Mouse (Mus musculus) brain, embryonic 14.5 days (tissue): ENCODE data around the gene Thrsp. TPM values are rescaled to one million over a fixed set of nuclear protein-coding genes. Genes with fewer than 3 reads are reported as not detected.

Experiments
- DNase-seq: peaks from one replicate; pipeline ENCODE4 v3.0.0-alpha.2; 2011; ENCODE audit warnings: low read depth
- CTCF ChIP-seq: fragments of 200-500 bp; IDR thresholded peaks from 2 replicates; pipeline ENCODE4 v1.5.1; 2012; ENCODE audit warnings: inconsistent platforms, mild to moderate bottlenecking, moderate library complexity, borderline replicate concordance; ENCODE audit not compliant: insufficient read depth, insufficient read length; ENCODE audit errors: extremely low read depth
- POLR2A ChIP-seq: fragments of 200-500 bp; IDR thresholded peaks from 2 replicates; pipeline ENCODE4 v1.6.1; 2012; ENCODE audit warnings: mild to moderate bottlenecking, inconsistent platforms, borderline replicate concordance; ENCODE audit not compliant: poor library complexity, insufficient read depth, insufficient read length, severe bottlenecking; ENCODE audit errors: extremely low read depth
- polyA plus RNA-seq: library from polyadenylated mRNA; depleted of rRNA; stranded (reverse); fragments of >200 nt; gene quantifications from 2 replicates; pipeline ENCODE4 v1.2.3, GENCODE M21; 2012

Gene Thrsp
- polyA plus RNA-seq, 1 experiment, result 1.8 TPM

GRCm38 (mm10) chr7:97427778-97428420, 10.4 kb upstream of the Thrsp start:
- no peak for TF ChIP-seq POLR2A
- peak; percentile 24; the same call in 1 of the 2 replicates for TF ChIP-seq CTCF
- peak; percentile 78 for DNase-seq

DNA sequence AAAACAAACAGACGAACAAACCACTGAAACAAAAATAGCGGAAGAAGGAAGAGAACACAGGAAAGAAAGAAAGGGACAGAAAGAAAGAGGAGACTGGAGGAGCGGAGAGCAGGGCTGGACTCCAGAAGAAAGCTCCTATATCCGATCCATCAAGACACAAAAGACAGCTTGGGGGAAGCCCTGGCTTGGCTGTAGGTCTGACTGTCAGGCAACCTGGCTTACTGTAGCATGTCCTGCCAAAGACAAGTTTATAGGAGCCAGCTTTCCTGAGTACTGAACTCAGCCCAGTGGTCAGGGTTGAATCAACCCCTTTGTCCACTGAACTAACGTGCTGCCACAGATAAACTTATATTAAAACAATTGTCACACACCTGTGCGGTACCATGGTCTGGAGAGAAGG, 9.8 kb upstream of the Thrsp start:
- DNase-seq, result no peak
- no peak for TF ChIP-seq POLR2A
- no peak for TF ChIP-seq CTCF

GRCm38 (mm10) chr7:97426566-97426965, 9.0 kb upstream of the Thrsp start:
- DNase-seq, result no peak
- TF ChIP-seq POLR2A (no peak), CTCF (no peak)

GRCm38 (mm10) chr7:97424621-97425245, 7.2 kb upstream of the Thrsp start:
- DNase-seq, result peak; percentile 89

GRCm38 (mm10) chr7:97423754-97424153, 6.2 kb upstream of the Thrsp start:
- DNase-seq, result no peak
- TF ChIP-seq POLR2A (no peak), CTCF (no peak)

More at GRCm38 (mm10) chr7:97424621-97425245, 7.2 kb upstream of the Thrsp start:
- TF ChIP-seq POLR2A, result no peak
- TF ChIP-seq CTCF, result peak; percentile 98

DNA sequence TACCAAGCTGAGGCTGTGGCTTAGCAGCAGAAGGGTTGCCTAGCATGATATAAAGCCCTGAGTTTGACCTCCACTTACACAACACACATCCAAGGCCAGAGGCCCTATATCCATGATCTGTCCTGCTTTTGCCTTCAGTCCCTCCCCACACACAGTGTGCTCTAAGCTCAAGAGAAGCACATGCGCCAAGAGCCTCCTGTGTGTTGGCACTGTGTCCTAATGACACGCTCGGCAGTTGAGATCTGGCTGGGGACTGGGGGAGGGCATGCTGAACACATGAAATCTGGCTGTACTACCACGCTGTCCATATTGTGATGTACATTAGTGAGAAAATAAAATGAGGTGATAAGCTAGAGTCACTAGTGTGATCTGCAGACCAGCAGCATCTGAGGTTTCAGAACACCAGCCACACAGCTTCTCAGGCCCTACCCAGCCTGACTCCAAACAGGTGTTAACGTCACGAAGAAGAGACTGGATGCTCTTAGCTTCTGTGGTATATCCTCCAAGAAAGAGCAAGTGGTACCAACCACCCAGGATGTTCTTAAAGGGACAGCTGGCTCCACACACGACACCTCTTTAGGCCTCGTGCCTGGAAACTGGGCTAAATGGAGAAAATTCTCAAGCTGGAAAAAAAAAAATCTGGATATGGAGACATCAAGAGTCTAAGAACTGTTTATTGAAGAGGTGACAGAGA, 3.6 kb upstream of the Thrsp start:
- no peak for TF ChIP-seq CTCF
- TF ChIP-seq POLR2A, result no peak
- DNase-seq, result peak; percentile 59

- DNase-seq, result no peak
Measured at GRCm38 (mm10) chr7:97420406-97420805, 2.9 kb upstream of the Thrsp start.

DNA sequence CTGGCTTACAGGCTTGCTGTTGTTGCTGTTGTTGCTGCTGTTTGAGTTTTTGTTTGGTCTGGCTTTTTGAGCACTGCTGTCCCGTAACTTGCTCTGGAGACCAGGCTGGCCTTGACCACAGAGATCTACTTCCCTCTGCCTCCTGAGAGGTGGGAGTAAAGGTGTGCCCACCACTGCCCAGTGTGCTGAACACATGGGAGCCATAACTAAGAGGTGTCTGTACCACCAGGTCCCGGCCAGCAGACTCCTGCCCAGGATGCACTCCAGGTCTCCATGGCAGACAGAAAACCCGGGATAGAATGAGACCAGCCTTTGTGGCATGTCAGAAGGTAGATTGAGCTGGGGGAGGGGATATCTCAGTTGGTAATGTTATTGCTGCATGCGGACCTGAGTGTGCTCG, 1.6 kb upstream of the Thrsp start:
- no peak for TF ChIP-seq POLR2A
- no peak for TF ChIP-seq CTCF
- no peak for DNase-seq

More at GRCm38 (mm10) chr7:97420406-97420805, 2.9 kb upstream of the Thrsp start:
- TF ChIP-seq CTCF (no peak), POLR2A (no peak)

DNA sequence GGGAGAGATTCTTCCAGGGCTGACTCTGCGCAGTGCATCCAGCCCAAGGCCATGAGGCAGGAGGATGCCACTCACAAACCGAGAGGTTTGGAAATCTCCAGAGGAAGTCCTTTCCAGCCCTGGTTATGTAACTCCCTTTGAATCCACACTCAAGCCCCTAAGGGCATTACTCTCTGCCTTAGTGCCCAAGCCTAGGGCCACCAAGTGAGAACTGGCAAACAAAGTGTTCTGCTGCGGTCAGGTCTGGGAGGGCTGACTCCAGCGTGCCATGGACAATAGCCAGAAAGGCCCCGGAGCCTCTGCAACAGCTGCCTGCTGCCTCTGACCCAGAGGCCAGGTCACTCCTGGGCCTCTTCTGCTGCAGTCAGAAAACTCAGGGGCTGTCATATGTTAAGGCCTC, 1.2 kb upstream of the Thrsp start:
- DNase-seq, result no peak
- TF ChIP-seq POLR2A (no peak), CTCF (no peak)

DNA sequence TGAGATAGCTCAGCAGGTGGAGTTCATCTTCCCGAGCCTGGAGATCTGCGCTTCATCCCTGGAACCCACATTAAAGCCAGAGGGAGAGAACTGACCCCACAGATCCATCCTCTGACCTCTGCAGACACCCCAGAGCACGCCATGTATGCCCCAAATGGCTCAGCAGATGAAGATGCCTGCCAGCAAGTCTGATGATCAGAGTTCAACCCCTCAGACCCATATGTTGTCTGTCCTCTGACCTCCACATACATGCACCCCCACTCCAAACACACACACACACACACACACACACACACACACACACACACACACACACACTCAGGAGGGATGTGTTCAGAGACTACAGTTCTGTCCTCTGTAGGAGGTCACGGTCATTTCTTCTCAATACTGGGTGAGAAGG, 1.1 kb downstream of the Thrsp start:
- no peak for DNase-seq
- TF ChIP-seq CTCF (no peak), POLR2A (no peak)

- DNase-seq, result no peak
- no peak for TF ChIP-seq POLR2A
Measured at GRCm38 (mm10) chr7:97414915-97415687, 2.4 kb downstream of the Thrsp start.

- TF ChIP-seq POLR2A (no peak), CTCF (no peak)
- no peak for DNase-seq
Measured at GRCm38 (mm10) chr7:97414426-97414825, 3.1 kb downstream of the Thrsp start.

GRCm38 (mm10) chr7:97413981-97414380, 3.5 kb downstream of the Thrsp start:
- DNase-seq, result no peak
- no peak for TF ChIP-seq CTCF
- TF ChIP-seq POLR2A, result no peak
